Mouse (Mus musculus) heart, adult 11 months (tissue): Measurements from ENCODE around the gene Smpx.

Source experiments
- DNase-seq: peaks from one replicate; pipeline ENCODE4 v3.0.0; 2022

The Smpx gene

DNA sequence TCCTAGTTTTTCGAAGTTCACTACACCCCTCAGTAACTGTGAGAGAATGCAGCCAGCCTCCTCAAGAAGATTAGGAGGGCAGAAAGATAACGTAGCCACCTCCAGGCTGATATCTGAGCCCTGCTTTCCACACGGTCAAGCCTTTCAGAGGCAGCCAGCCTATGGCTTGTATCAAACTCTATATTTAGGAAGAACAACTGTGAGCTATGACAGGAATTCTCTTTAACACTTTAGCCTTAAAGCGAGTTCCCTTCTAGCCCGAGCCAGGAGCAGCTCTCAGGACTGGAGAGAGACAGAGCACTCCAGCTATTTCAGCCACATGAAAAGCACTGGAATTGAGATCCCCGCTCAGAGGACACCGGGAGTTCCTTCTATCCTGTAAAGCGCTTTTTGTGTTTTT is at the start of gene Smpx:
Gene Smpx (plus strand): TSS at position 49 of the 400 bp plus-strand sequence.
- DNase-seq = peak; percentile 90

DNA sequence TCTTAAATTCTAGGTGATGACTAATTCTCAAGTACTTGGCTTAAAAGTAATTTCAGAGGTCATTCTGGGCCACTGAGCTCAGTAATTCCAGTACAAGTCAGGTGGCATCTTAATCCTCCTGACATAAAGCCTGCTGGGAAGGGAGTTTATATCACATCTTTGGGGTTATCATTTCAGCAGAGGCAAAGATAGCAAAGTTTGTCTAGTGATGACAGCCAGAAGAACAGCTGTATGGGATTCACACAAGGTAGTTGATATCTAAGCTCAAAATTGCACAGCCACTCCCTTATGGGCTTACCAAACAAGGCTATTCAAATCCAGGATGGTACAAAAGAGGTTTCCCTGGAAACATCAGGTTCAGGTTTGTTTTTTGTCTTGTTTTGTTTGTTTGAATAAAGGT is 43.7 kb upstream of the Smpx start:
- no peak for DNase-seq

DNA sequence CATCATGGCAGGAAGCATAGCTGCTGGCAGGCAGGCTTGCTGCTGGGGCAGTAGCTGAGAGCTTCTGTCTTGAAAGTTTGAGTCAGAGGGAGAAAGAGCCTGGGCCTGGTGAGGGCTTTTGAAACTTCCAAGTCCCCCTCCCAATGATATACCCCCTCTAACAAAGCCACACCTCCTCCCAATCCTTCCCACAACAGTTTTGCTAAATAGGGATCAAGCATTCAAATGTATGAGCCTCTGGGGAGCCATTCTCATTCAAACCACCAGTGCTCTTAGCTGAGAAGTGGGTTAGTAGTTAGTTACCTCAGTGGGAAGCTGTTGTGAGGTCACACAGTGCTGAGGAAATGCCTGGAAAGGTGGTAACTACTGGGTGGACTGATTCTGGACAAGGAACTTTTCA is 41.4 kb upstream of the Smpx start:
- no peak for DNase-seq

DNA sequence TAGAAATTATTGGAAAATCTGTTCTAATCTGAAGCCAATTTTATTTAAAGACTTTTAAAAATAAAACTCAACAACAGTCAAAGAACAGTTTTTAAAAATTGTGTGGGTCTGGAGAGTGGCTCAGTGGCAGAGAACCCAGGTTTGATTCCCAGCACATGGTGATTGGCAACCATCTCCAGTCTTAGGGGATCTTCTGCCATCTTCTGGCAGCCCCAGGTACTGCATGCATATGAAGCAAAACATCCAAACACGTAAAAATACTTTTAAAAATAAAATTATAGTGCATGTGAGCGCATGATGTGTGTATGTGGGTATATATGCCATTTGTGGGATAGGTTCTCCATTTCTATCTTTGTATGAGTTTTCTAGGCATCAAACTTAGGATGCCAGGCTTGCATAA is 26.9 kb upstream of the Smpx start:
- no peak for DNase-seq

DNA sequence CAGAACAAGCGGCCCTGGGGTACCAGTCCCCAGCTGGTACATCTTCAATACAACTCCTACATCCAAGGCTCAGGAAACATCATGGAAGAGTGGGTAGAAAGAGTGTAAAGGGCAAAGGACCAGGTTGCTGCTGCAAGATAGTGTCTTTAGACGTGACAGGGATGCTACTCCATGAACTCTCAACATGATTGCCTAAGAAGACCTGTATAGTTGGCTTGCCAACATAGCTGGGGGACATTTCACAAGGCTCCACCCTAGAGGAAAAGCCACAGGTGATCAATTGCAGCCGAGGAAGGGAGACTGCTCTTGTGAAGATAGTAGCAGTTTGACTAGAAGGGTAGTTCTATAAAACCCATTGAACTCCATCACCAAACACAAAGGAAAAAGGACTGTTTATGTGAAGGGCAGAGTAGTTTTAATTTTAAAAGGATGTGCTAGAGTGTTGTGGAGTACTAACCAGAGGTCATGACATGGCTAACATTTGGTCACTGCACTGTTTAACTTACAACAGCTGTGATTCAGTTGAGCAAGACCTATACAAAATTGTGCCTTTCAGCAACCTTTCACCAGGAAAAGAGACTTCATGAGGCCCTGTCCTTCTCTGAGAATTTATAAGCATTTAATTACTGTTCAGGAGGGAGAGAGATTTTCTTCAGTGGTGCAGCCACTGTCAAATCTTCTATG is 23.9 kb upstream of the Smpx start:
- no peak for DNase-seq

DNA sequence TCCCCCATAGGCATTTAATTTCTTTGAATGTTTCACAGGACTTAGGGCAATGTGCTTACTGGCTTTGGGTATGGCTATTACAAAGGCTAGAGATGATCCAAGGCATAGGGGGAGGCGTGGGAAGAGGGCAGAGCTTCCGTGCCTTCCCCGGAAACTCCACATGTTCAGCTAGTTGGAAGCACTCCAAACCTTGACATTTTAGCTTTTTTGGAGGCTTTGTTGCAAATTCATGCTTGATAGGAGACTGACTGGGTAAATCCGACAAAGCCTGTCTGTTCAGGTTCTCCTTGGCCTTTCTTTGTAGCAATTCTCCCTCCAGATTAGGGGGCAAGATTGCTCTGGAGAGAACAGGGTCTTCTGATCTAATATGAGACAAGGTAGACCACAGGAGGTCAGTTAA is 7.5 kb upstream of the Smpx start:
- DNase-seq = no peak

DNA sequence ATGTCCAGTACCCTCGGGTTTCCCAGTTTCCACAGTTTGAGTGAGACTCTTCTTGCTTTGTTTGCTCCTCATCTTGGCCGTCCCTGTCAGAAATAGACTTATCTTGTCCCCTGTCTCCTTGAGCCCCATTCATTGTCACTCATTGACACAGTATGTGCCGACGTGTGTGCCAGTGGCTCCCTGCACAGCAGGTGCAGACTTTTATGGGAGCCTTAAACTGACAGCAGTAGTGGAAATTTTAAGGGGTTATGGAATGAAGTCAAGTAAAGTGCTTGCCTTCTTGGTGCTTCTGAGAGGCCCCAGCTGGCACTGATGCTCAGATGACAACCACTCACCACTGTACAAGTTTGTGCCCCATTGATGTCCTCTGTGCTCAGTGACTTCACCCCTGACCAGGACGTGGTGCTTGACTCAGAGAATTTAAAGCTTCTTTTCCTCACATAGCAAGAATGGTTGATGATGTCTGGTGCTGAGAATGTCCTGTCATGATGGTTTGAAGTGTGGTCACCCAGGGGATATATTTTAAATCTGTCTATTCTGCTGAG is 1.0 kb upstream of the Smpx start:
- DNase-seq = peak; percentile 76

DNA sequence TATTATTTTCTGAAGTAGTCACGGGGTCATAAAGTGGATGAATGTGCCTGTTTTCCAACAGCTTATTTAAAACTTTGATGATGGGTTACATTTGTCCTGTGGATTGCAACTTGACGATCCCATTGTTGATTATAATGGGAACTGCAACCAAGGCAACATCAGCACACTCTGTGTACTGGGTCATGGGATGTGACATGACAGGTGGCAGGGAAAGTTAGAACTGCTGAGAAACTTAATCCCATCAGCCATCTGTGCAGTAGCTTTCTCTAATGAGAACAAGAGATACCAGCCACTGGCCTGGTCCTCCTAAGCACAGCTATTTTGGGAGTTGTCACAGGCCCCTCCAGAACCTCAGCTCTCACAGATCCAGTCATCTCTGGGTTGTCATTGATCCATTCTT is 8.5 kb downstream of the Smpx start:
- DNase-seq = no peak

DNA sequence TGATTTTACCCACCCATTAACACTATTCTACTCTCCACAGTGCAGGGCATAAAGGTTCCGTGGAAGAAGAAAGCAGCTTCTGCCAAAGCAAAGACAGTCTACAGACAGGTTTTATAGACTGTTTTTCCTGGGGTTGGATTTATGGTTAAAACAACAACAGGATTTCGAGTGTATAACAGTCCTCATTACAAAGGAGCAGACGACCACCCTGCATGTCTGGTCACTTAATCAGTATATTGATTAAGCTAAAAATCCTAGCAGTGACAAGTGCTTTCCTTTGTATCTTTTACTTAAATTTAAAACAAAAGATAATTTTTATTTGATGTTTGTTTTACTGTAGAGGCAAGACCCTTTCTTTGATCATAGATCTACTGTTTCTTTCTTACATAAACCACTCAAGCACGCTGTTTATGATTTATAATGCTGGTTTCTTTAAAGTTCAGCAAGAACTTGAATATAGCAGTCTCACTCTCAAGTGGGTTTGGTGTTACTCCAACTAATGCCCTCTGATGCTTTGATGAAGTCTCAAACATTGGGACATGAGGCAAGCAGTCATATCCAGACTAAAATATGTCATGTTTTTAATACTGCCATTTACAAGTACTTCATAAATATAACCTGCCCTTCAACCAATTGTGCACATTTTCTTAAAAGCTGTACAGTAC is 10.0 kb downstream of the Smpx start:
- DNase-seq = no peak

DNA sequence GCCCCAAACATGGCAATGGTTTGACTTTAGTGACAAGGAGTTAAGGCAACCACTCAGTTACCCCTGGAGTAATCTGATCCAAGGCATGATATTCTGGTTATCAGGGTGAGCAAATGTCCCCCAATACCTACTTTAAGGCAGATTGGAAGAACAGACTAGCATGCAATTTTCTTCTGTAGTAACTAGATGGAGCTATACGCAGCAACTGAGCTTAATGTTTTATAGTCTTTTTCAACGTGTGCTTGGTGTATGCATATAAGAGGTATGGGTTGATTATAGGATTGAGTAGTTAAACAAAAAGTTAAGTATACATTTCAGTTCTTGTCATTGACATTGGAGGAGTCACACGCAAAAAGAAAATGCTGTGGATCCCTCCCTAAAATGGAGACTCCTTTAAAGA is 21.2 kb downstream of the Smpx start:
- DNase-seq = no peak

DNA sequence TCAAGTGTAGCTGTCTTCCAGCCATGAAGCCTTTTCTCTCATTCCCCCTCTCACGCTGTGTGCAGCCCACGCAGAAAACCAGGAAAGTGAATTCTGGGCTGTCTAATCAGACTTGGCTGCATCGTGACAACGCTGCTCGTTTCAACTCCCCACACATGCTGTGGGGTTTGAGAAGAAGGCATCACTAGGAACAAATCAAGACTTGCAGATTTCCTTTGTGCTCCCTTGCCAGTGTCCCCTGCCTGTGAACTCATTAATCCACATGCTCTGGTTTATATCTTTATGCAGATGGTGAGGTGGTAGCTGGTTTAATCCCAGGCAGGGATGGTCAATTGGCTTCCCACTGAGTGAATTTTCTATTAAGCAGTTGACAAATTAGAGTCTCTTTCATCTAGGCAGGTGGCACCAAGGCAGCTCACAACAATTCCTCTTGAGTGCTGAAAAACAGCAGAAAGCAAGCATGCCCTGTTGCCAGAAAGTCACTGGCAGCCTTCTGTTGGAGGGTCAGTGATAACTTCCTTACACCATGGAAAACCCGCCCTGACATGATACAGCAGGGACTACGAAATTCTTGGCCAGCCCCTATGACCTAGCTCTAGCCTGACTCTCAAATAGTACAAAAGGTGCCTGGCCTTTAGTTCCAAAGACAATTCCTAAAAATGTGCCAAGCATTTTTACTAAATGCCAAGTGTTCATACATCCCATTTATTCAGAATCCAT is 32.1 kb downstream of the Smpx start:
- DNase-seq = no peak

DNA sequence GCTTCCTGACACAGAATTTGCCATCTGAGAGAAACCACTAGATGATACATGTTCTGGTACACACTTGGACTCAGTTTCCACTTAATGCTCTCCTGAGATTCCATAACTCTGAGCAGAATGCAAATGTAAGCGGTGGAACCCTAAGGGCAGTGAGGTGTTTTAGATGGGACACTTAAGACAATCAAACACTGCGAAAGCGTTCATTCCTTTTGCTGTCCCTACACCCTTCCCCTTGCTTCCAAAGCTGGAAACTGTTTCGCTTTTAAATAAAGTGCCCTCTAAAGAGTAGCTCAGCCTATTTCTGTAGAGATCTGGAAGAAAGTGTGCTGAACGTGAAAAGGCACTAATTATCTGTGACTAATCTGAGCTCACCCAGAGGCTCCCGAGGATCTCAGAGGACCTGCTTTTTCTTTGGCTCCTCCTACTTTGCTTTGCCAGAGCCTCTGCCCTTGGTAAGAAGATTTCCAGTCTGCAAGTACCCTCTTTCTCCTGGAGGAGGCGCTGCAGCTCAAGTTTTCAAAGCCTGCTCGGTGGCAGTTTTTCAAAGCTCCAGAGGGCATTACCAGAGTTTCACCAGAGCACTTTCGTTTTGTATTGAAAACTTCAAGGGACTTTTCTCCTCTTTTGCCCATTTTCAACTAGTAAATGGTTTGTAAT is 33.1 kb downstream of the Smpx start:
- DNase-seq = no peak

DNA sequence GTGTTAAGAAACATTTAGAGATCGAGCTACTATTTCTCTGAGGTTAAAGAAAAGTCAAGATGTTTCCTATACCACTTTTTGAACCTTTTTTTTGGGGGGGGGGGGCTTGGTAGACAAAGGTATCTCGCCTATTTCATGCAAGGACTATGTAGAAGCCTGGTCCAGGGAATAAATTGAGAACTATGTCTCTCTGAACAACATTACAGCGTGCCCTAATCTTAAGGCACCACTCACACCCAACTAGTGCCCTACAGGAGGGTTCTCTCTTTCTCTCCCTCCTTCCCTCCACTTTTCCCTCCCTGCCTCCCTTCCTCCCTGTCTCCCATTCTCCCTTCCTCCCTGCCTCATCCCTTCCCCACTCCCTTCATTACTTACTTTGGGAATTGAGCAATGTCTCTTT is 33.6 kb downstream of the Smpx start:
- DNase-seq = no peak

DNA sequence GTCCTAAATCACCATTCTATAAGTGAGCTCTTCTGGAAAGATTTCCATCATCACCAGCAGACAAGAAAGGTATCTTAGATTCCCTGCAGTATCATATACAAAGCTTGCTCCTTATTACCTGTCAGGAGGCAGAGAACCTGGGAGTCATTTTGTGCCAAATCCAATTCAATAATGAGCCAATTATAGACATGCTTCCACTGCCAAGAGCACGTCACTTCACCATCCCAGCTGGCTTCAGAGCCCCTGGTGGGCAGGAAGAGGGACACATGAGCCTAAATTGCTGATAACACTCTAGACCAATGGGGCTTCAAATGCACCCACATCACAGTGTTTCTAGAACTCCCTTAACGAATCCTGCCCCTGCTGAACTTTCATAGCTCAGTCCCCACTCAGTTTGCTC is 35.1 kb downstream of the Smpx start:
- DNase-seq = no peak

DNA sequence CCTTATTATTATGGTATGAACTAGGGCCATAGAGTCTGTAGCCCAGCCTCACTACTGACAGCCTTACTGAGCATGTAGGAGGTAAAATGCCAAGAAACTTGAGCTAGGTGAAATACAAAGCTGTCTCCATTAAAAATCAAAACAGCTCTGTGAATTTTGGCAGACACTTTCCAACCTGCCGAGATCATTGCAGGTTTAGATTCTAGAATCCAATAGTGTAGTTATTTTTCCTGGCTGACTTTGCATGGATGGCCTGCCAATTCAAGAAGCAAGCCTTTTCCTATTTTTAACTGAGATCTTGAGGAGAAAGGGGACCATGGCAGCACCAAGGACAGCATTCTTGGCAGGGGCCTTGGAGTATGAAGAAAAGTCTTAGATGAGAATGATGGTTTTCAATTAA is 35.6 kb downstream of the Smpx start:
- DNase-seq = no peak

DNA sequence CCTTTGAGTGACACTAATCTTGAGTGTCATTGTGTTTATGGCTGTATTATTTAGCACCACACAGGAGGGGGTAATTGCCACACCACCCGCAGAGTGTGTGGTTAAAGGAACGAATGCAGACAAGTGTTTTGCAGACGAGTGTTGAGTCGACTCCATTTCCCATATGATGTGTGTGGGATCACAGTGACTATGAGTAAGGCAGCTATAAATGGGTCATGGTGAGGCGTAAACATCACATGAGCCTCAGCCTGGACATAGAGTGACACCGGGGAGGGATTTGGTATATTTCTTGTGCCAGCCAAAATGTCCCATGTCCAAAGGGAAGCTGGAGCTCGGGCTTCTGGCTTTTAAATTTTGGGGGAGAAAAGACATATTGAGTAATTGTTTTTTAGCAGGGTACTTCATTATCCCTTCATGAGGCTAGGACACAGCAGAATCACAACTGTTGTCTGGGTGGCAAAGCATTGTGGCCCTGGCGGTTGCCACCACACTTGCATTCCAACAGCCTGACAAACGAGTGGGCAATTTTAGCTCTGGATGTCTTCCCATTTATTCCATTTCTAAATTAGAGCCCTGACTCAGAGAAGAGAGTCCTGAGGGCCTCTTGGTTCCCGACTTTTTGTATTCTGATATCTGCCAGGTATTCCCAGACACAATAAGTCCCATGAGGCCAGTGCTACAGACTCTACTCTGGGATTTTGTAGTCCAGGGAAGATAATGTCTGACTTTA is 49.3 kb downstream of the Smpx start:
- DNase-seq = peak; percentile 86

DNA sequence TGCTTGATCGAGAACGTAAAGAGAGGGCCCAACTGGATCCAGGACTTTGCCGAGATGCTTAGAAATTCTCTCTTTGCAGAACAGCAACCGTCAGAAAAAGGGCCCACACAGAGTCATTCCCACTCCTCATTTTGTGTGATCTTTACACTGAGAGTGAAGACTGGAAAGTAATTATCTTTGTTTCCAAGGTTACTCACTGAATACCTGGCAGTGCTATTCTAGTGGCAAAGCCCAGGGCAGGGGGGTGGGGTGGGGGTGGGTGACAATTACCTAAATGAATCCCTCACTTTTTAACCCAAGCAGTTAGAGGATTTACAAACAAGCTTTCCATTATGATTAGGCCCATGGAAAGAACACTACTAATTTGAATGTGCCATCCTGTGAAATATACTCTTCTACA is 55.8 kb downstream of the Smpx start:
- no peak for DNase-seq

DNA sequence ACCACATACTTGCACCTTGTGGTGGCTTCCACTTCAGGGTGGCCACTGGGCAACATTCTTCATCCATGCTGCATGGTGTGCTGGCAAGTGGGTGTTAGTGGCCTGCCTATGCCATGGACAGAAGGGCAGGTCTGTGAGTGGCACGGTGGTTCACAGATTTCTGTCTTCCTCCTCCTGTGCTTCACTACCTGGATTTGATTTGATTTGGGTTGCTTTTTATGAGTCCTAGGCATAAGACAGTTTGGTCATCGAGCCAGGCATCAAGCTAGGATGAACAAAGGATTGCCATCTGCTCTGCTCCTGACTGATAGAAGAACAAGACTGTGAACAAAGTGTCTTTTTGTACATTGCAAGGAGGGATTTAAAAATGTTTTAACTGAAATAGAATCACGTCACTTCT is 63.8 kb downstream of the Smpx start:
- no peak for DNase-seq

DNA sequence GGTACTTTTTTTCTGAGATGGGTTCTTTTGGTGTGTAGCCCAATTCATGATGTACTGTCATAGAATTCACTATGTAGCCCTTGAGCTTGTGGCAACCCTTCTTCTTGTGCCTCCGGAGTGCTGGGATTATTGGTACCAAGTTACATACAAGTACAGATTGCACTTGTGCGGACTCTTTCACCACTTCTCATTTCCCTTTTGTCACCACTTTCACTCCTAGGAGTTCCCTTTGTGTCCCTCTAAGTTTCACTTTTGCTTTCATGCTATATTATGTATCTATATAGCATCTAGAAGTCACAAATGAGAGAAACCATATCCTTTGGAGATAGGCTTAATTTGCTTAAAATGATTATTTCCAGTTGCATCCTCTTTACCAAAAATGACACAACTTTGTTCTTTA is 103.0 kb downstream of the Smpx start:
- no peak for DNase-seq
